Mouse (Mus musculus): Measurements from ENCODE around the gene Tnfrsf25.

Gene Tnfrsf25

GRCm38 (mm10) chr4:152115921-152116612 lies at the start of gene Tnfrsf25:
Gene Tnfrsf25 (plus strand): TSS chr4:152115934.
- peak; percentile 69 for DNase-seq

- DNase-seq: no peak
Measured at GRCm38 (mm10) chr4:152067280-152067679, 48.5 kb upstream of the Tnfrsf25 start.

GRCm38 (mm10) chr4:152068166-152068724 lies 47.5 kb upstream of the Tnfrsf25 start:
- DNase-seq: no peak

GRCm38 (mm10) chr4:152069245-152069644 lies 46.5 kb upstream of the Tnfrsf25 start:
- DNase-seq: no peak

- DNase-seq: no peak
Measured at GRCm38 (mm10) chr4:152070494-152071396, 45.0 kb upstream of the Tnfrsf25 start.

GRCm38 (mm10) chr4:152072121-152072601 lies 43.6 kb upstream of the Tnfrsf25 start, which contains the start of gene Plekhg5:
Gene Plekhg5 (plus strand): TSS chr4:152072498.
- no peak for DNase-seq

GRCm38 (mm10) chr4:152072655-152073054 lies 43.1 kb upstream of the Tnfrsf25 start:
- DNase-seq: peak; percentile 40

GRCm38 (mm10) chr4:152073715-152074114 lies 42.0 kb upstream of the Tnfrsf25 start:
- no peak for DNase-seq

- no peak for DNase-seq
Measured at GRCm38 (mm10) chr4:152074548-152074947, 41.2 kb upstream of the Tnfrsf25 start.

- DNase-seq: no peak
Measured at GRCm38 (mm10) chr4:152077191-152077590, 38.5 kb upstream of the Tnfrsf25 start.

- DNase-seq: no peak
Measured at GRCm38 (mm10) chr4:152078105-152078530, 37.6 kb upstream of the Tnfrsf25 start.

- no peak for DNase-seq
Measured at GRCm38 (mm10) chr4:152079261-152079660, 36.5 kb upstream of the Tnfrsf25 start.

GRCm38 (mm10) chr4:152079931-152080330 lies 35.8 kb upstream of the Tnfrsf25 start:
- no peak for DNase-seq

GRCm38 (mm10) chr4:152083611-152084220 lies 32.0 kb upstream of the Tnfrsf25 start:
- DNase-seq: no peak

- no peak for DNase-seq
Measured at GRCm38 (mm10) chr4:152084616-152085015, 31.1 kb upstream of the Tnfrsf25 start.

GRCm38 (mm10) chr4:152086505-152087210 lies 29.1 kb upstream of the Tnfrsf25 start:
- peak; percentile 71 for DNase-seq

- no peak for DNase-seq
Measured at GRCm38 (mm10) chr4:152087211-152088081, 28.3 kb upstream of the Tnfrsf25 start.

GRCm38 (mm10) chr4:152088133-152088532 lies 27.6 kb upstream of the Tnfrsf25 start:
- DNase-seq: no peak

GRCm38 (mm10) chr4:152088556-152089120 lies 27.1 kb upstream of the Tnfrsf25 start:
- DNase-seq: no peak

GRCm38 (mm10) chr4:152090191-152090590 lies 25.5 kb upstream of the Tnfrsf25 start:
- no peak for DNase-seq
